Mouse (Mus musculus): Measurements from ENCODE around the gene D3Ertd254e. TPM values are rescaled to one million over a fixed set of nuclear protein-coding genes. Genes with fewer than 3 reads are reported as not detected.

Gene D3Ertd254e
- polyA plus RNA-seq, 1 experiment from 2014 or later, result 10.2 TPM

Other genes with a start within 250 kb of the D3Ertd254e start
- gene Dcun1d1, start 213.6 kb upstream of the D3Ertd254e start, polyA plus RNA-seq (2016; fragmentation: Nextera tagmentation; extraction: Ambion mirVana), result 99.3 and 112 TPM in 2 replicates
- gene Mccc1, start 150.3 kb upstream of the D3Ertd254e start, polyA plus RNA-seq (2016; fragmentation: Nextera tagmentation; extraction: Ambion mirVana), result 44.6 and 46.3 TPM in 2 replicates
- 0.04 TPM in 1 of 2 replicates, not detected in the other for gene Ccdc144b, start 97.5 kb upstream of the D3Ertd254e start, polyA plus RNA-seq (2016; fragmentation: Nextera tagmentation; extraction: Ambion mirVana)
- gene Acad9, start 85.0 kb upstream of the D3Ertd254e start, polyA plus RNA-seq (2016; fragmentation: Nextera tagmentation; extraction: Ambion mirVana), result 98.1 and 106 TPM in 2 replicates
- gene Qrfpr, start 71.3 kb downstream of the D3Ertd254e start, polyA plus RNA-seq (2016; fragmentation: Nextera tagmentation; extraction: Ambion mirVana), result 0.39 TPM in 1 of 2 replicates, not detected in the other